Mouse (Mus musculus) urinary bladder, postnatal 36 days (tissue): ENCODE data around the gene Pex14.
A peak's percentile ranks its signal among the peaks of the same experiment; 100 is the strongest.
"Not testable (repeated sequence)": the region's sequence is repeated elsewhere in the genome, so short reads cannot be mapped to it uniquely, and the experiment has no call there.

Experiments
- DNase-seq, 2 experiments: peaks; one replicate each; pipeline ENCODE4 v3.0.0; 2022; ENCODE audit warnings: low spot score in 2 of 2, mixed read lengths in 1 of 2

Pex14 gene

GRCm38 (mm10) chr4:149103875-149104561, 4.3 kb upstream of the Pex14 start, which contains the start of gene Dffa:
Gene Dffa (plus strand): TSS chr4:149104146.
- DNase-seq: peak; percentile 92 to 93

GRCm38 (mm10) chr4:149101456-149101855, 1.8 kb upstream of the Pex14 start:
- no peak for DNase-seq

- DNase-seq: not testable (repeated sequence)
Observed at GRCm38 (mm10) chr4:149100449-149100848, 773 bp upstream of the Pex14 start.

GRCm38 (mm10) chr4:149098571-149098970, 1.1 kb downstream of the Pex14 start:
- DNase-seq: no peak

GRCm38 (mm10) chr4:149097956-149098355, 1.7 kb downstream of the Pex14 start:
- DNase-seq: peak in 1 of 2 experiments; percentile 17

- no peak for DNase-seq
Observed at GRCm38 (mm10) chr4:149091364-149091763, 8.3 kb downstream of the Pex14 start.

- no peak for DNase-seq
Observed at GRCm38 (mm10) chr4:149085381-149085780, 14.3 kb downstream of the Pex14 start.

GRCm38 (mm10) chr4:149081528-149081927, 18.1 kb downstream of the Pex14 start:
- peak; percentile 61 to 88 for DNase-seq

GRCm38 (mm10) chr4:149080111-149080510, 19.6 kb downstream of the Pex14 start:
- DNase-seq: no peak

GRCm38 (mm10) chr4:149079629-149080028, 20.0 kb downstream of the Pex14 start:
- no peak for DNase-seq

GRCm38 (mm10) chr4:149078261-149078660, 21.4 kb downstream of the Pex14 start:
- peak in 1 of 2 experiments; percentile 52 for DNase-seq

- DNase-seq: peak; percentile 63 to 71
Observed at GRCm38 (mm10) chr4:149075871-149076575, 23.7 kb downstream of the Pex14 start.

GRCm38 (mm10) chr4:149075073-149075472, 24.6 kb downstream of the Pex14 start:
- peak in 1 of 2 experiments; percentile 46 for DNase-seq

GRCm38 (mm10) chr4:149066672-149067551, 32.8 kb downstream of the Pex14 start:
- DNase-seq: no peak

GRCm38 (mm10) chr4:149064061-149064854, 35.4 kb downstream of the Pex14 start:
- no peak for DNase-seq

GRCm38 (mm10) chr4:149062406-149063318, 37.0 kb downstream of the Pex14 start:
- DNase-seq: no peak

- no peak for DNase-seq
Observed at GRCm38 (mm10) chr4:149061432-149061718, 38.3 kb downstream of the Pex14 start.

GRCm38 (mm10) chr4:149060621-149061431, 38.9 kb downstream of the Pex14 start:
- DNase-seq: no peak

GRCm38 (mm10) chr4:149059713-149060112, 40.0 kb downstream of the Pex14 start:
- DNase-seq: no peak

- no peak for DNase-seq
Observed at GRCm38 (mm10) chr4:149058298-149058697, 41.4 kb downstream of the Pex14 start.
